Mouse (Mus musculus): ENCODE results near the gene Wdr11. TPM values are rescaled to one million over a fixed set of nuclear protein-coding genes. Genes with fewer than 3 reads are reported as not detected.
A peak's percentile ranks its signal among the peaks of the same experiment; 100 is the strongest.

The Wdr11 gene
- polyA plus RNA-seq, 1 experiment from 2014 or later: 35.5 TPM

DNA sequence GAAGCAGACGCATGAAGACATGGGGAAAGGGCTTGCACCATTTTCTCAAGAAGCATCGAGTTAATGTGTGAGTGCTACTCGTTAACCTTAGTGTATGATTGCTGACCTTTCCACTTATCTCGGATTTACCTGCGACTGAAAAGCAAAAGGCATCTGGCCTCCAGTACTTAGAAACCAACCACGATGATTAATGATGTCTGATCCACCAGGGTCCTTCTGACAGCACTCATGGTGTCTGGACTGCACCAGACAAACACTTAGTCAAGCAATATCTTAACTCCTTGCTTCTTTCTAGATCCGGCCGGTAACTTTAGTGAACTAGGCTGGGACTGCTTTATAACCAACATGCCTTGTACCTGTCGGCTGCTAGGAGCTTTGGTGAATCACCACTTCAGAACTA is 45.3 kb downstream of the Wdr11 start:
- 69% methylated on average over 9 of the region's 9 CpGs for WGBS
- Histone ChIP-seq H3K27me3 (ENCODE audit: insufficient read depth, poor library complexity, severe bottlenecking) (no peaks in the 10 kb centered on the region), H3K36me3 (peaks cover 47% of the 10 kb centered on the region), H3K4me1 (0 out of 2 replicates have a peak, but pooled peaks cover 2% of the 10 kb centered on the region), H3K9me3 (no peaks in the 10 kb centered on the region), H3K27ac (no peak overlapping the region), H3K4me3 (no peak overlapping the region)
- peak; percentile 52 for DNase-seq (ENCODE audit: low spot score)

DNA sequence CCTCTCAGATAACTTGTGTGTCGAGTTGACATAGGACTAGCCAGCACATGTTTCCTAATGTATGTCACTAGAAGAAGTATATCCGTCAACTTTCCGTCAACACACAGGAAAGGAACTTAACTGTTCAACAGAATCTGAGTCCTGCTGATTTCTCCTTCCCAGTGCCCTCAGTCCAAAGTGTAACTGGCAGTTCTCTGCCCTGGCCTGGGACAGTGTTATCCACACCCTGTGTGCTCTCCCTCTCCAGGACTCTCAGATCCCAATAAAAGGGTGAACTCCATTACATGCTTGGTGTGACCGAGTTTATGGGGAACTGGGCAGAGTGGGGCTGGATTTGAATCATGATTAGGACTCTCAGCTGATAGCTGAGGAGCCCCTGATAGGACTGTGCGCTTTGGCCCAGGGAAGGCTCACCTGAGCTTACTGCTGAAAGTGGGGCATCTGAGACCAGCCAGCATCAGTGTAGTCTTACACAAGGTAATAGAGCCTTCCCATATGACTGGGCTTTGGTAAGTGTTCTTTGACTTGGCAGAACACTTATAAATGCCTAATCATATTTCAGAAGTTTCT is 46.3 kb downstream of the Wdr11 start:
- 85% methylated on average over 5 of the region's 5 CpGs for WGBS
- H3K9me3 ChIP-seq: no peaks in the 10 kb centered on the region
- H3K27ac ChIP-seq: no peak overlapping the region
- peak; percentile 57 for DNase-seq (ENCODE audit: low spot score)
- no peak overlapping the region for H3K4me3 ChIP-seq
- peaks cover 37% of the 10 kb centered on the region for H3K36me3 ChIP-seq
- H3K4me1 ChIP-seq: 0 out of 2 replicates have a peak, but pooled peaks cover 2% of the 10 kb centered on the region
- no peaks in the 10 kb centered on the region for H3K27me3 ChIP-seq (ENCODE audit: insufficient read depth, poor library complexity, severe bottlenecking)

DNA sequence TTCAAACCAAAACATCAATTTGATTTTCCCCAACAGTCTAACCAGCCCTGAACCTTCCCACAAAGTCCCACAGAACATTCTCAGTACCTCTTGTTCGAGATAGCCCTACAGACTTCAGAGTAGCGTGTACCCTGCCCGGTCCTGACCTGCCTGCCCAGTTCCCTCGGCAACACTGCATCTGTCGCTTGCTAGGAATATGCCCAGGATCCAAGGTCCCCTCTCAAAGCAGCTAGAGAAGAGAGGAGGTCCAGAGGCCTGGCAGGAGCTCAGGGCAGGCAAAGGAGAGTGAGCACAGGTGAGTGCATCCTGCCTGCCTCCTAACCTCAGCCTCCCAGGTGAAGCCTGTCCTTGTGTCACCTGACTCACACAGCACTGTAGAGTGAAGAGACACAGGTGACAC is 47.3 kb downstream of the Wdr11 start:
- Histone ChIP-seq H3K27ac (no peak overlapping the region), H3K4me3 (no peak overlapping the region), H3K9me3 (no peaks in the 10 kb centered on the region), H3K27me3 (ENCODE audit: insufficient read depth, poor library complexity, severe bottlenecking) (no peaks in the 10 kb centered on the region), H3K4me1 (0 out of 2 replicates have a peak, but pooled peaks cover 2% of the 10 kb centered on the region), H3K36me3 (peaks cover 27% of the 10 kb centered on the region)
- DNase-seq (ENCODE audit: low spot score): peak; percentile 61
- 87% methylated on average over 5 of the region's 5 CpGs for WGBS

DNA sequence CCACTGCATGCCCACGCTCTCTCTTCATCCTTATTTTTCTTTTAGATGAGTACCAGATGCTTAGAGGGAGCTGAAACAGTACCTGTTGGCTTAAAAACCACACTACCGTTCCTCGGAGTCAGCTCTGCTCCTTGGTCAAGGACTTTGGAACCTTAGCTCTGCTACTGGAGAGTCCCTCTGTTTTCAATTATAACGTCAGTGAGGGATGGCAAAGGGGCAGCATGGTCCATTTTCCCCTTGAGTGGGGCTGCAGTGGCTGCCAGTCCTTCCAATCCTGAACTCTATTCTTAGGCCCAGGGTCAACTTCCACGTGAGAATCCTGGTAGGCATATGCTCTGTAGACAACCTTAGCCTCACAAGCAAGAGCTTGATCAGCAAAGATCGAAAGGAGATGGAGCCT is 48.2 kb downstream of the Wdr11 start:
- DNase-seq (ENCODE audit: low spot score): no peak
- Histone ChIP-seq H3K9me3 (no peaks in the 10 kb centered on the region), H3K36me3 (peaks cover 19% of the 10 kb centered on the region), H3K27me3 (ENCODE audit: insufficient read depth, poor library complexity, severe bottlenecking) (no peaks in the 10 kb centered on the region), H3K4me1 (0 out of 2 replicates have a peak, but pooled peaks cover 2% of the 10 kb centered on the region), H3K4me3 (no peak overlapping the region), H3K27ac (no peak overlapping the region)
- 76% methylated on average over 6 of the region's 6 CpGs for WGBS

DNA sequence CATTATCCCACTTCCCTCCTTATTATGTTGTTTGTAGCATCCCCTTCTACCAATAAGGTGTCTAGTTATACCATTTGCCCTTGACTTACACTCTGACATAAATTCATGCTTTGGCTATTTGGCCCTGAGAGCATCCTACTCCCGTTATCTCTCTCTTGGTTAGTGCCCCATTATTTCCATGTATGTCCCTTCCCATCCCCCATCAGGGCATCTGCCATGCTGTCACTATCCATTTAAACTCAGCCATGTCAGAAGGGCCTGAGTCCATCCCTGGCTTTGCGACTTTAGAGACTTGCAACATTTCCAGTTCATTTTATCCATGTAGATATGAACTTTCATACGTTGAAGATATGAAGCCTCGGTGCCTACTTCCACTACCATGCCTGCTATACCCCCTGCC is 51.6 kb downstream of the Wdr11 start:
- no peaks in the 10 kb centered on the region for H3K36me3 ChIP-seq
- no peak overlapping the region for H3K4me3 ChIP-seq
- H3K27me3 ChIP-seq (ENCODE audit: insufficient read depth, poor library complexity, severe bottlenecking): no peaks in the 10 kb centered on the region
- 81% methylated on average over 4 of the region's 4 CpGs for WGBS
- no peak overlapping the region for H3K27ac ChIP-seq
- H3K4me1 ChIP-seq: 0 out of 2 replicates have a peak, but pooled peaks cover 2% of the 10 kb centered on the region
- H3K9me3 ChIP-seq: no peaks in the 10 kb centered on the region
- no peak for DNase-seq (ENCODE audit: low spot score)

DNA sequence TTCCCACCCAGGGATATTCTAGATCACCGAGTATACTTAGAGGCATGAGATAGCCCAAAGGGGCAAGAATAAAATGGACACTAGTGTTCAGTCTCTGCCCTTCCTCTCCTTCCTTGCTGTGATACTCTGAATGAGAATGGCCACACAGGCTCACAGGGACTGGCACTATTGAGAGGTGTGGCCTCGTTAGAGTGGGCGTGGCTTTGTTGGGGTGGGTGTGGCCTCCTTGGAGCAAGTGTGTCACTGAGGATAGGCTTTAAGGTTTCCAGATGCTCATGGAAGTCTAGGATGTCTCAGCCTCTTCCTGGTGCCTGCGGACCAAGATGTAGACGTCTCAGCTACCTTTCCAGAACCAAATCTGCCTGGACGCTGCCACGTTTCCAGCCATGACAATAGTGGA is 56.1 kb downstream of the Wdr11 start:
- H3K9me3 ChIP-seq: no peaks in the 10 kb centered on the region
- DNase-seq (ENCODE audit: low spot score): no peak

DNA sequence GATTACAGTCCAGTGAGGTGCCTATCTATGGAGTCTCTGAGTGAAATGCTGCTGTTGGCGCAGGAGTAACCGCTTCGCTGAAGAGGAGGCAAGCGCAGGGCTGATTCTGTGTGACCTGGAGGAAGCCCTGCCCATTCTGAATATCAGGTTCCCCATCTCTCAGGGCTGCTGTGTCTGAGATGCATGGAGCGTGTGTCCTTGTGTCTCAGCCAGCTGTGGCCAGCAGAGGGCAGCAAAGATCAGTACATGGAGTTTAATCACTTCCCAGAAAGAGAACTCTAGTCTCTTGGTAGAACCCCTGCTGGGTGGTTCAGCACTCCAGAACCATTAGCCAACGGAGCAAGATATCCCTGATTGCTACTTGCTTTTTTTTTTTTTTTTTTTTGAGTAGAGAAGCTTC is 57.3 kb downstream of the Wdr11 start:
- peak; percentile 89 for DNase-seq (ENCODE audit: low spot score)
- Histone ChIP-seq H3K27ac (no peak overlapping the region), H3K9me3 (no peaks in the 10 kb centered on the region), H3K27me3 (ENCODE audit: insufficient read depth, poor library complexity, severe bottlenecking) (peaks cover 22% of the 10 kb centered on the region), H3K4me3 (no peak overlapping the region), H3K4me1 (peaks cover 6% of the 10 kb centered on the region; the same call in 1 of the 2 replicates), H3K36me3 (no peaks in the 10 kb centered on the region)
- 6% methylated on average over 6 of the region's 6 CpGs for WGBS

More for the DNA sequence above, 56.1 kb downstream of the Wdr11 start:
- H3K27ac ChIP-seq: no peak overlapping the region
- peaks cover 19% of the 10 kb centered on the region for H3K27me3 ChIP-seq (ENCODE audit: insufficient read depth, poor library complexity, severe bottlenecking)
- H3K4me1 ChIP-seq: peaks cover 3% of the 10 kb centered on the region; the same call in 1 of the 2 replicates
- no peak overlapping the region for H3K4me3 ChIP-seq
- 77% methylated on average over 7 of the region's 7 CpGs for WGBS
- H3K36me3 ChIP-seq: no peaks in the 10 kb centered on the region

DNA sequence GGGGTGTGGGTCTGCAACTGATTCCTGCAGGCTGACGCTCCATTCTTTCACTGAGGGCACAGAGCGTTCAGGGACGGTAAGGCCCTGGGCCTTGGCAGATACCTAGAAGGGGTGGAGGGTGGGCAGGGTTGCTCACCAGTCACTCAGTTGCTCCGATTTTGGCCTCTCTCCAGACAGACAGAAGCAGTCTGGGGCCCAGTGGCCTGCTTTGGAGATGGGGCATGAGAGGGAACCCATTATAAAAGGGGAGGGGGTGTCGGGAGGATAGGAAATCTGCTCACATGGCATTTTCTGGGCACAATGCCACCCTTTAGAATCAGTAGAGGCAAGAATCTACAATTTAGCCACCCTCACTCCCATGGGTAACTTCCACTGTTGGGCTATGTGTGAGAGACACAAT is 59.1 kb downstream of the Wdr11 start:
- Histone ChIP-seq H3K36me3 (no peaks in the 10 kb centered on the region), H3K4me1 (peaks cover 15% of the 10 kb centered on the region), H3K9me3 (no peaks in the 10 kb centered on the region), H3K4me3 (no peak overlapping the region), H3K27me3 (ENCODE audit: insufficient read depth, poor library complexity, severe bottlenecking) (peaks cover 35% of the 10 kb centered on the region), H3K27ac (no peak overlapping the region)
- DNase-seq (ENCODE audit: low spot score): no peak
- WGBS: 91% methylated on average over 5 of the region's 5 CpGs

DNA sequence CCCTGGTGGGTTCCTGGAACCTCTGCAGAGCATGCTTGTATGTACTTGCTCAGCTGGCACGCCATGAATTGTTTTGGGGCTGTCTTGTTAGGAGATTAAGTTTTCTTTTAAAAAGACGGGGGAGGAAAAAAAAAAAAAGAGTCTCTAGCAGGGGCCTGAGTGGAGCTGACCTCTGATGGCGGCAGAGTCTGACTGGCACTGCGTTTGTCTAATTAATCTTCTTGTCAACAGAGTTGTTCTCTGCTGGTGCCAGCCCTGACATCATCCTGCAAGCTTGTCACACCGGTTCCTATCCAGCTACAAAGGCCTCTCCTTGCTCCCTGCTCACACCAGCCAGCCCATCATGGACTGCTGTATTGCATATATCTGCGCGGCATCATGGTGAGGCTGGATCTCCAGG is 60.1 kb downstream of the Wdr11 start:
- Histone ChIP-seq H3K36me3 (no peaks in the 10 kb centered on the region), H3K27me3 (ENCODE audit: insufficient read depth, poor library complexity, severe bottlenecking) (peaks cover 35% of the 10 kb centered on the region), H3K27ac (no peak overlapping the region), H3K4me1 (peaks cover 15% of the 10 kb centered on the region), H3K9me3 (no peaks in the 10 kb centered on the region), H3K4me3 (no peak overlapping the region)
- no peak for DNase-seq (ENCODE audit: low spot score)
- 54% methylated on average over 7 of the region's 7 CpGs for WGBS

DNA sequence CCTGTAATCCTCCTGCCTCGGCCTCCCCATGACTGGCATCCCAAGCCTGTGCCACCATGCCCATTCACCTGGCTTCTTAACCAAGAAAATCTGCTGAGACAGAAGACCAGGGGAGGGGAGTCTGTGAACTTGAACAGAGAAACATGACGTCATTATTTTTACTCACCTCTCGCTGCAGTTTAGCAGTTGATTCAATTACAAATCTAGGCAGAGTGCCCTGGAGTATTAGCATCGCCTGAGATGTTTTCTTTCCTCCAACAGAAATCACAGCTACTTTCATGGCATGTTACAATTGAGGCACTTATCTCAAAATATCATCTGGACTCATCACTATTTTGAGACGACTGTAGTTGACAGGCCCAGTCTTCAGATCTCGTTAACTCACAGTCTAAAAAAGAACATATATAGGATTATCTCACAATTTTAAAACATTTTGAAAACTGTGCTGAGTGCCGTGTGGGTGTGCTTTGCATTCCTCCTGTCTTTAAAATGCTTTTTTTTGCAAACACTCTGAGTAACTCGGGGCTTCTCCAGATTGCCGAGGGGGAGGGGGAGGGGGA is 61.3 kb downstream of the Wdr11 start:
- DNase-seq (ENCODE audit: low spot score): no peak
- no peak overlapping the region for H3K4me3 ChIP-seq
- 53% methylated on average over 9 of the region's 9 CpGs for WGBS
- no peaks in the 10 kb centered on the region for H3K9me3 ChIP-seq
- peaks cover 15% of the 10 kb centered on the region for H3K4me1 ChIP-seq
- H3K27me3 ChIP-seq (ENCODE audit: insufficient read depth, poor library complexity, severe bottlenecking): peaks cover 35% of the 10 kb centered on the region
- no peak overlapping the region for H3K27ac ChIP-seq
- no peaks in the 10 kb centered on the region for H3K36me3 ChIP-seq

DNA sequence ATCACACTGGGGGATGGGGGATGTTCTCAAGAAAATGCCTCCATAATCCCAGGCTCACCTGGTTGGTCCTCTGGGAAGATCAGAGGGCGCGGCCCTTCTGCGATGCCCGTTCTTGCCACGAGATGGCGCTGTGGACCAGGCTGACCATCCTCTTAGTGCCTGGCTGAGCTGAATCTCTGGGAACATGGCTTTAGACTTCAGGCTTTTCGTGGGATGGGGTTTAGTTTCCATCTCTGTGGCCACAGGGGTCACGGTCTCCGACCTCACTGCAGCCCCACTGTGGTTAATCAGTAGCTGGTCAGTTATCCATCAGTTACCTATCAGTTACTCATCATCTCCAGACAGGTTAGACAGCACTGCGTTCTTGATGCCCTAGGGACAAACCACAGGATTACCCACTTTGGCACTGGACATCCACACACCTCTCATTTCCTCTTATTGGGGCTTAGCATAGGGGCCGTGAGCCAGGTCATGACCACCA is 62.2 kb downstream of the Wdr11 start:
- Histone ChIP-seq H3K27ac (no peak overlapping the region), H3K4me1 (peaks cover 14% of the 10 kb centered on the region), H3K9me3 (no peaks in the 10 kb centered on the region), H3K36me3 (no peaks in the 10 kb centered on the region), H3K27me3 (ENCODE audit: insufficient read depth, poor library complexity, severe bottlenecking) (peaks cover 35% of the 10 kb centered on the region), H3K4me3 (no peak overlapping the region)
- peak; percentile 80 for DNase-seq (ENCODE audit: low spot score)
- WGBS: 12% methylated on average over 11 of the region's 11 CpGs

DNA sequence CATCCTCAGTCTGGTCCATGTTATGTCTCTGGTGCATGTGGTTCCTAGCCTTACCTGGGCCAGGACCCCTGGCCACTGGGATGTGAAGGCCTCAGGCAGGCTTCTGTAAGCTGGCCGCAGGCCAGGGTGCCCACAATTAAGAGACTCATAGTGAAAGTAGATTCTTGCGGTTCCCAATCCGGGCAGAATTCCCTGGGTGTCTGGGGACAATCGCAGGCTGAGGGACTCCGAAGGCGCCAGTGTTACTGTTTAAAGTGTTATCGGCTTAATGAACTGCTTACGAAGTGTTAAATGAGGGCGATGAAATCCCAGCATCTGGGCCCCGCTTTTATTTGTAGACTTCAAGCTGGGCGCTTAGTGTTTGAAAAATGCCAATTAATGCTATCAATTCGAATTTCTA is 63.3 kb downstream of the Wdr11 start:
- Histone ChIP-seq H3K4me3 (no peak overlapping the region), H3K4me1 (peaks cover 12% of the 10 kb centered on the region), H3K27ac (peak overlapping the region; percentile 37; the same call in 1 of the 2 replicates), H3K27me3 (ENCODE audit: insufficient read depth, poor library complexity, severe bottlenecking) (peaks cover 35% of the 10 kb centered on the region), H3K36me3 (no peaks in the 10 kb centered on the region), H3K9me3 (no peaks in the 10 kb centered on the region)
- 36% methylated on average over 12 of the region's 12 CpGs for WGBS
- DNase-seq (ENCODE audit: low spot score): no peak

DNA sequence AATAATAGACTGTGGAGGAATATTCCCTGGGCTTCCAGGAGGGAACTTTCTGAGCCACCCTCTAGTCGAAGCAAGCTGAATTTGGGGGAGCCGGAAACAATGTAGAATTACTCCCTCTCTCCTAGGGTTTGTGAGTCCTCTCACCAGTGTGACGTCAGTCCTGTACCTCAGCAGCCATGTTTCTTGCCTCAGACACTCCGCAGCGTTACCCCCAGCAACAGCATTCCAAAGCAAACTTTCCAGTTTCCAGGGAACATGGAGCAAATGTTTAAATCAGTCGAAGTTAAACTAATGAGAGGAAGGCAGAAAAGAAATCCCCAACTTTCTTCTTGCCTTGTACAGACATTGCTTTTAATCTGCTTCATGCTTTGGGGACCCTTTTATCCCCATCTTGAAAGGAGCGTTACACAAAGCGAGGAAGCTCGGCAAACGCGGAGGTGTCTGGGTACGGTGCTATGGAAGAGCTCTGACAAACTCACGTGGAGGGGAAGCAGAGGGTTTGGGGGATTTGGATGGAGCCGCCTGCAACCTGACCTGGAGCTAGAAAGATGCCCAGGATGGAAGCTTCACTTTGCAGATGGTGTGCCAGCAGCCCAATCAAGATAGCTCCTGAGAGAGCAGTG is 64.1 kb downstream of the Wdr11 start:
- no peak for DNase-seq (ENCODE audit: low spot score)
- H3K4me1 ChIP-seq: peaks cover 12% of the 10 kb centered on the region
- H3K36me3 ChIP-seq: no peaks in the 10 kb centered on the region
- H3K9me3 ChIP-seq: no peaks in the 10 kb centered on the region
- 72% methylated on average over 14 of the region's 14 CpGs for WGBS
- no peak overlapping the region for H3K27ac ChIP-seq
- peaks cover 29% of the 10 kb centered on the region for H3K27me3 ChIP-seq (ENCODE audit: insufficient read depth, poor library complexity, severe bottlenecking)
- H3K4me3 ChIP-seq: no peak overlapping the region
